Mouse (Mus musculus) cerebral cortex, adult 2 months (tissue): Measurements from ENCODE around the gene Btbd9.

Experiments
- WGBS: fragments of 180-500 bp; shearing (Covaris S2); methylation state at CpG from one replicate; pipeline ENCODE4 v1.1.7; 2018; 5-methylcytosine and 5-hydroxymethylcytosine counted together

Btbd9 gene

DNA sequence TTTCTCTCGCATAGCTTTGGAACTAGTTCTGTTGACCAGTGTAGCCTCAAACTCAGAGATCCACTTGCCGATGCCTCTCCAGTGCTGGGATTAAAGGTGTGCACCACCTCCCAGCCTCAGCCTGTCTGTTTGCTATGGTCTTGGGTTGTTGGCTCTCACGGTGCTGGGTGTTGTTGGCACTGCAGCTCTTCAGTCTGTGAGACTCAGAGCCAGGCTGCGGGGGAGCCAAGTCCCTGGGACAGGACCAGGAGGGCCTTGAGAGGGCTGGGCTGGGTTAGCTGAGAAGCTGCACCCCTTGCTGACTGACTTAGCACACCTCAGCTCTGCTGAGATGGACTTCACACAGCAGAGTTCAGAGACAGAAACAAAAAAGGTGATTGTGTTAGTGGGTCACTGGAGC is 376.0 kb downstream of the Btbd9 start:
- WGBS: 48% methylated on average over 4 of the region's 4 CpGs

DNA sequence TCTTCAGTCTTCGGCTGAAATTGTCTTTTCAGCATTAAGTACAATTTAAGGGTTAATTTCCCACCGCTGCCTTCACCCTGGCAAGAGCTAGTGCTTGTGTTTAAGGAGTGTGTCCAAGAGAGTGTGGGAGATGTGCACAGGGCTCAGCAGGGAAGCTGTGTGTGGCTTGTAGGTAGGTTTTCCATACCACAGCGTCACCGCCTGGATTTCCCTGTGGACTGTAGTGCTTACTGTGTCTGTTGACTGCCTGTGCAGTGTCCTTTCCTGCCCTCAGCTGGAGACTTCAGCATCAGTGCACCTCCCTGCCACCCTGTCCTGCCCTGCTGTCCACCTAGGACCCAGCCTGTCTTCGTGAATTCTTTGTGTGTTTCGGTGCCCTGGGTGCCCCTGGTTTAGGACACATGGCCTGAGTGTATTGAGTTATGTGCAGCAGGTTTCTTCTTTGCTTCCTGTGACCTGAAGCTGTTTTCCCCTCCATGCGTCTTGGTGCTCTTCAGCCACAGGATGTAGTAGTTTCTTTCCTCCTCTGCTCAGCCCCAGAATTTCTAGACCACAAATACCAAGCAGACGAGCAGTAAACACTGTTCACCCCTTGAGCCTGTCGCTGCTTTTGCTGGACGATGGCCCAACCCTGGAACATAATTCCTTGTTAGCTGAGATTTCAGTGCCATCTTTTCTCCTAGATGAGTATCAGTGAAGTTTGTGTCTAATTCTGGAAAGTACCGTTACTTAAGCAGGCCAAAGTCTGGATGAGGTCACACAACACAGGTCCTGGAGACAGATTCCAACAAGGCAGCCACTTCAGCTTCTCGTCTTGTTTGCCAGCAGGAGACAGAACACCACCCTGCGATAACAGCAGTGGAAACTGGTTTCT is 376.7 kb downstream of the Btbd9 start:
- 43% methylated on average over 13 of the region's 13 CpGs for WGBS

DNA sequence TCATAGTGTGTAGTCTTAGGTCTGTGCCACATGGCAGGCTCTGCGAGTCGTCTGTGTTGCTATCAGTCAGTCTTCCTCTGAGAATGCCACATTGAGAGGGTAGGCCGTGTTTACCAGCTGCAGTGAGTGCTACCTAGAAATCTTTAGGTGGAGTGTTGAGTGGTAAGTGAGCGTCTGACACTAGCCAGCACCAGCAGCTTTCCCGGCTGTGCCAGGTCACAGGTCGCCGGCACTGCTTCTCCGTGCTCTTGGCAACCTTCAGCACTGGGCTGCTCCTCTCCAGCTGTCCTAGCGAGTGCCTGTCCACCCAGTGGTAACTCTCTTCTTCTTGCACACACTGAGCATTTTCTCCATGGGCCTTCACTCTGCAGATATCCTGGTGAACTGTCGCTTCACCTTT is 377.9 kb downstream of the Btbd9 start:
- WGBS: 66% methylated on average over 10 of the region's 10 CpGs

DNA sequence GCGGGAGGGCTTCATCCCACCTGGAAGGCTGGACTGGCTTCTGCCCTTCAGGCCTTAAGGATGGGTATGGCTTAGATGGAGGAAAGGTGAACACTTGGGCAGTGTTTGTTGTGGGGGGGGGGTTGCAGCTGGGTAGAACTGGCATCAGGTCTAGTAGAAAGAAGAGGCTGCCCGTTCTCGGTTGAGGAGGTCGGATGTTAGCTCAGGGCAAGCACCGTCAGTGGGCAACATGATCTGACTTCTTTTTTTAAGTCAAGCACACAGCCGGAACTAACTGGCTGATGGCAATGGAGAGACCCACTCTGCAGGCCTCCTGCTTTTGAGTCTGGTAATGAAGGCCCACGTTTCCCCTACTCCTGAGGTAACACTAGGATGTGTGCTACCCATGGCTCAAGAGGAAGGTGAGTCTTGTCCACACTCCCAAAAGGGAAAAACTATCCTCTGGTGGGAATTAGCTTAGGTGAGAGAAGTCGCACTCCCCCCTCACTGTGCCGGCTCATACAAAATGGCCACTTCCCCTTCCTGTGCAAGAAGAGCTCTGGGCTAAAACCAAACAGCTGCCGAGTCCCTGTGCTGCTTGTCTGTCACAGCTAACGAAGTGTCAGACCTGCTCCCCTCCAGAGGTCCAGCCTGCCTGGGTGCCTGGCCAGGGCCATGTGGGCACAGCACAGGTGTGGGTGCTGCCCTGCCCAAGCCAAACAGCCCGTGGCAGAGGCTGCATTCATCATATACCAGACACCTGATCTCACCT is 378.8 kb downstream of the Btbd9 start:
- WGBS: 55% methylated on average over 12 of the region's 12 CpGs

DNA sequence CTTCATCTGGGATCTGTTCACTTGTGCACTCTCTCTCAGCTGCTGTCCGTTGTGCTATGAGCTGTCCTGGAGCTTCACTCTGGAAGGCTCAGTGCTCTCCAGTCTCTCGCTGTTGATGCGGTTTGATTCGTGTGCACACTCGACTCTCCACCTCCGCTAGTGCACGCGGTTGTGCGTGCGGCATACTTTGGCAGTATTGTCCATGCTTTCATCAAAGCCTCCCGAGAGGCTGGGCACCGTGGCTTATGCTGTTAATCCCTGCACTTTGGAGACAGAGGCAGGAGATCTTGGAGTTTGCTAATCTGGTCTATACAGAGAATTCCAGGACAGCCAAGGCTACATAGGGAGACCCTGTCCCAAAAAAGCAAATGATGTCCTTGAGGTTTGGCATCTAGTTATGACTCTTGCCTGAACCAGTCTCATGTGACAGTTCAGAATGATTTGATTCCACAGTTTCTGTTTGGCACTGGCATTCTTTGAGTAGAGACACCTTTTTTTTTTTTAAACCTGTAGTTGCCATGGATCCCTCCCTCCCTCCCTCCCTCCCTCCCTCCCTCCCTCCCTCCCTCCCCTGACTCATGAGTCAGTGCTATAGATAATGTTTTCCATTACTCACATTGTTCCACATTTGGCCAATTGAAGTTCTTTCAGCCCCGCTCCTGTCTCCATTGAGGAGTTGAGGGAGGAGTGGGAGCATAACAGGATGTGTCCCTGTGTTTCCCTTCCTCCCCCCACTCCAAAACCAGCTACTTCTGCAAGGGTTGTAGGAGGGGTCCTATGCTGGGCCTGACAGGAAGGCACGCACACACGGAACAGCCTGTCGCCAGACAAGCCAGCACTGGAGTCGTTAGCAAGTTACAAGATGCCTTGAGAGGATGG is 379.6 kb downstream of the Btbd9 start:
- 43% methylated on average over 17 of the region's 17 CpGs for WGBS

DNA sequence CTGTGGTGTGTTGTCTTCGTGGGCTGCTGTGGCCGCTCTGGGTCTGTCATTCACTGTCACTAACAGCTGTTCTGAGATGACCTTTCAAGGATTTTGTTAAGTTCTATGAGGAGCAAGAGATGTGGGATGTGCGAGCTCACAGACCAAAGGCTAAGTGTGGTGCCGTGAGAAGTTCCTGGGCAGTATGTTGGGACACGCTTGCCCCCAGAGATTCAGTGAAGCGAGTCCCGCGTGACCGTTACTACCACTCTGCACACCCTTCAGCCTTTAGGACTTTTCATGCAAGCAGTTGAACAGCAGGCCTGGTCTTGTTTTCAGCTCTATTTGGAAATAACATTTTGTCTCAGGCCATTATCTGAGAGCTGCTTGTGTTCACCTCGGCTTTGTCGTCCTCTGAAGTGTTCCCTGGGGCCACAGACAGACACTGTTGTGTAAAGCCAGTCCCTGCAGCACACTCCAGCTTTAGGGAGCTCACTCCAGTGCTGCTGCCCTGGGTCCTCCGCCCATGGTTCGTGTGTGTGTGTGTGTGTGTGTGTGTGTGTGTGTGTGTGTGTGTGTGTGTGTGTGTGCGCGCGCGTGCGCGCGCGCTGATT is 380.6 kb downstream of the Btbd9 start:
- WGBS: 76% methylated on average over 21 of the region's 21 CpGs

DNA sequence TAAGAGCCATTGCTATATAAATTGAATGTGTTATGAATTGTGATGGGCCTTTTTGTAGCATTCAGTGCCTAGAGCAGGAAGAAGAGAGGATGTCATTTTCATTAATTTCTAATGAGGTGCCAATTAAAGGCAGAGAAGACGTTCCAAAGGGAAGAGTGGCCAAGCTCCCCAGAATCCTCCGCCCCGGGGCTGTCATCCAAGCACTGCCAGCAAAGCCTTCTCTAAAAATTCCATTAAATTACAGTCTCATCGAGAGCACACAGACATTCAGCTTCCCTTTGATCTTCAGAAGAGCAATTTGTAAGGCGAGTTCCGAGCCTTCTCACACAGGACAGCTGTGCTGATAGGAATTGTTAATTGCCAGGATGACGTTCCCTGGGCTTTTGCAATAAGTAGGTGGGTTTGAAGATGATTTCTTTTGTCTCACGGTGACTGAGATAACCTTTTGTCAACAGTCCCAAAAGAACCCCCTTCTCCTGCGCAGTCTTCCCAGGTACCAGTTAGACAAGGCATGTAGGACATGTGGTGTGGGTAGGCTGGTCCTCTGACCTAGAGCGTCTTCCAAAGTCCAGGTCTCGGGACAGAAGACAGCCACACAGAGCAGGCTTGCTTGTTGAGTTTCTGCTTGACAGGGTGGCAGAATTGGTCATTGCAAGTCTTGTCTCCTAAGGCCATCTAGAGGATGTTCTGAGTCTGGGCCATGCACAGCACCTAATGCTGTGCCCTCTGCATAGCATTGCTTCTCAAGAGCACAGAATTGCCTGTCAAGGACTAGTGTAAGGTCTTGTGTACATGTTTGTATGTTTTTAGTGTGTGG is 381.5 kb downstream of the Btbd9 start:
- 52% methylated on average over 11 of the region's 11 CpGs for whole genome bisulfite sequencing

DNA sequence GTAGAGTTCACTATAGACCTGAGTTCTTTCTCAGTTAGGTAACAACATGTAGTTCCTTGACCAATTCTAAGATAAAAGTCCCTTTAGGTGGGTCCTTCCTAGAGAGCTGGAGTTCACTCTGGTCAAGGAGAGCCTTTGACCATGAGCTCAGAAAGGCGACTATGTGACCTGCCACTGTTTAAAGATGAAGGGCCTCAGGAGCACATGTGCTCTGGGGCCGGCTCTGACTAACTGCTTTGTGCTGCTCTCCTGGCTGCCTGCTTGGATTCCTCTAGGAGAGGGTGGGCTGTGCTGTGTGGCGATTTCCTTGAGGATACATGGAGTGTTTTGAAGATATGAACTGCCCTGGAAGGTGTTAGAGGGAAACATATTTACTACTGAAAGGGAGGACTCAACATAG is 382.2 kb downstream of the Btbd9 start:
- WGBS: 58% methylated on average over 3 of the region's 3 CpGs

DNA sequence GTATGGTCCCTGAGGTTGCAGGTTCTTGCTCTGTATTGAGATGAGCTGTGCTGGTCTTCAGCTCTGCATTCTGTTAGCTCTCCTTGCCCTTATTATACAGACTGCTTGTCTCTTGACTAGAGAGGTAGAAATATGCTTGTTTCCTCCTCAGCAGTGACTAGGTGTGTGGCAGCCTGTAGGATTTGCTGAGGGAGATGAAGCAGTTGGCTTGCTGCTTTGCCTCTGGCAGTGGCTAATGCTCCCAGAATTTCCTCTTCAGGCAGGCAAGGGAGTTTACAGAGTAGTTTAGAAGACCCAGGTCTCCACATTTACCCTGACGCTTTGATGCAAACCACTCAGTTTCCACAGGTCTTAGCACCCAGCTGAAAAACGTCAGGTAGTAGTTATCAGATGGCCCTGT is 382.7 kb downstream of the Btbd9 start:
- WGBS: 84% methylated on average over 2 of the region's 2 CpGs

DNA sequence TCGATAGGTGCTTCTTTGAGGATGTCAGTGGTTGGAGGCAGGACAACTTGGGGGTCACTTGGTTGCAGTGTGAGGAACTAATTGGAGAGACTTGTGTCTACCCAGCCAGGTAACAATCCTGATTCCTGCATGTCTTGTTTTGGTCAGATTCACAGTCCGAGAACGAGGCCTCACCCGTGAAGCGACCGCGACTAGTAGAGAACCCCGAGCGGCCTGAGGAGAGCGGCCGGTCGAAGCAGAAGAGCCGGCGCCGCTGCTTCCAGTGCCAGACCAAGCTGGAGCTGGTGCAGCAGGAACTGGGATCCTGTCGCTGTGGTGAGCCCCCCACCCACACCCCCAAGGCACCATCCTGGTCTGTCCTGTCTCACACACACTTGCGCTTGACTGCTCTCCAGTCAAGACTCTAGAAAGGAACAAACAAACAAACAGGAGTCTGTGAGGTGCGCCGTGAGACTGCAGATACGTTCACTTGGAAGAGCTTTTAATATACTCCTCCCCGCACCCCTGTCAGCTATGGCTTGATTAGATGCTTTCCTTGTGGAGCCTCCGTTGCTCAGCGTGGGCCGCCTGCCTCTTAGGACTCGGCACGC is 383.8 kb downstream of the Btbd9 start:
- WGBS: 78% methylated on average over 26 of the region's 26 CpGs

DNA sequence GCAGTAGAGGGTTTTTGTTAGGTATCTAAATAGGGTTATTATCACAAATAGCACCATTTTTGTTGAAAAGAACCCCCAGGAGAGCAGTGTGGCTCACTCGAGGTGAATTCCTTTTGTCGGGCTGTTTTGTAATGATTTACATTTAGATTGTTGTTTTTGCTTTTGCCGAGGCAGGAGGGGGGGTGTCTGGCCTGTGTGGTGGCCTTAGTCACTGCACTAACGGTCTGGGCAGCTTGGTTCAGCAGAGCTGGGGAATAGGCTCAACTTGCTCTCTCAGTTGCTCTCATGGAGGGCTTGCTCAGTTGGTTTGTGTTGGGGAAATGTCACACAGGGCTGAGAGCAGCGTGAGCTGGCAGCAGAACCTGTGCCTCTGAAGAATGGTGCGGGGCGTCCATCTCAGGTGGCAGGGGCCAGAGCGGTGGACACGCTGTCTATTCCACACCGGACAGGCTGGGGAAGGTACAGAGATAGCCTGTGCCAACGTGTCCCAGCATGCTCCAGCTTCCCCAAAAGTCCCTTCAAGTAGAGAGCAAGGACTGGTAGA is 385.1 kb downstream of the Btbd9 start:
- 82% methylated on average over 11 of the region's 11 CpGs for WGBS

DNA sequence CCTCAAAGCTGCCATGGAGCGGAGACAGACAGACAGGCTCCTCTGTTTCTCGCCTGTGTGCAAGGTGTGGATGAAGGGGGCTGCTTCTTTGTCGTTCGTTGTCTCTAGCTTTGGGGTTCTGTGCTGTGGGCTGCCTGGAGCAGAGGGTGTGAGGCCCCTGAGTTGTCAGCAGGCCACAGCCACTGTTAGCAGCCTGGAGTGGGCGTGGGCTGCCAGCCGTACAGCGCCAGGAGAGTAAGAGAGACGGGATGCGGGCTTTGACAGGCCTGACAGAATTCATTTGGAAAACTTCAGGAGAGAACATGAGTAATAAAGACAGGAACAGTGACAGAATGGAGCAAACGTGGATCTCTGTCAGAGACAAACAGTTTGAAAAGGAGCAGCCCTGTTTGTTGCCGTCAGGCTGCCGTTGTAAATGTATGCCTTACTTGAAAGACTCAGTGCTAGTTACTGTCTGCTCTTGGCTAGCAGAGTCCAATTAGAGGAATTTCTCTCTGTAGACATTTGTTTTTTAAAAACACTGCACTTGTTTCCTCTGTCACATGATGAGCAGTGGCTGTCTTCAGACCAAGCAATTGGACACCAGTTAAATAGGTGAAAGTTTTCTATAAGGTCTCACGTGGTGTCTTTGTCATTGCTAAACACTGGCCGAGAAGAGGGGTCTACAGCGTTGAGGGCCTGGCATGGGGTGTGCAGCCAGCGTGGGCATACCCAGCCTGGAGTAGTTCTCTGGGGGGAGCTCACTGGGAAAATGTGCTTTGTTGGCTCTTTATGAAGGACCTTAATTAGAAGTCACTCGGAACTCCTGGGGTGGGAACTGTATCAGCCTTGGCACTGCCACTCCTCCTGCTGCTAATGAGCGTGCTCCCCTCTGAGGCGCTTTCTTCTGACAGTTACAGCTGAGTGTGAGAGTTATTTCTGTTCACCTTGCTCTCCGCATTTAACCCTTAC is 388.0 kb downstream of the Btbd9 start:
- WGBS: 23% methylated on average over 20 of the region's 20 CpGs

DNA sequence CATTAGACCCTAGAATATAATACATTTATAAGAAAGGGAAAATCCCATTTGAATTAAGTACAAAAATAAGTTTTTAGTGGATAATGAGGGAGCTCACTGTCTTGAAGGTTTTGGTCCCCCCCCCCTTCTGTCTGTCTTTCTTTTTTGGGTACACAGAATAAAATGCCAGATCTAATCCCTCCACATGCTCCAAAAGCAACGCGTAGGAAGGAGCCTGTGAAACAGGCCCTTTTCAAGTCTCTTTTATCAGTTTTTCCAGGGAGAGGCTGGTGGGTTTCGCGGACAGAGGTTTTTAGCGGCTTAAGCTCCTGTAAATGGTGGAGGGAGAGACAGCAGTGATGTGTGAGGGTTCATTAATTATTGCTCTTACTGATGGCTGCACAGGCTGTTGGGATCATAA is 388.7 kb downstream of the Btbd9 start:
- WGBS: 35% methylated on average over 5 of the region's 5 CpGs

DNA sequence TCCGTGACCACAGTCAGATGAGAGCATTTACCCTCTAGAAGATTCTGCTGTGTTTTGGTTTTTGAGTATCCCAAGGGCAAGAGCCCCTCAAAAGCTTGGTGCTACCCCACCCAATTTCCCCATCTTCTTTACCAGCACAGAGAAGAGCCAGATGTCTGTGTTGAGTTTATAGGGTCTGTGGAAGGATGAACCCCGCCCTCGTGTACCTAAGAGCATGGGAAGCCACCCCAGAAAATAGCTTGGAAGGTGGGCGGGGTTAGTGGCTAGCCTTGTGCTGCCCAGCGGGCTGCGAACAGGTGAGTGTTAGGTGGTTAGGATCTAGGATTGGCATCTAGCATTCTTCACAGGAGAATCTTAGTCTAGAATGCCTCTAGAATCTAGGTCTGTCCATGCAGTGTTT is 389.1 kb downstream of the Btbd9 start:
- WGBS: 84% methylated on average over 6 of the region's 6 CpGs

DNA sequence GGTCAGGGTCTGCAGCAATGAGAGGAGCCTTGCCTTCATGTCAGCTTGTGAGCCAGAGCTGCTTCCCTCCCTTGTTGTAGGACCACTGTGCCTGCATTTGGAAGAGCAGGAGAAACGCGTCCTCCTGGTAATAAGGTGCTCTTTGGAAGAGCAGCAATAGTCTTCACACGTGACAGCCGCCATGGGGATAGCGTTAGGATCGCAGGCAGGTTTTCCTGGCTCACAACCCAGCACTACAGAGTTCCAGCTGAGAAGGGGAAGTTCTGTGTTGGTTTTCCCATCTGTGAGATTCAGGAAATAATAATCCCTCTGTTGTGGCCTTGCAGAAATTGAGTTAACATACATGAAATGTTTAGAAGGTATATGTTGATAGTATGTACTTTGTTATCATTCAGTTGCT is 392.7 kb downstream of the Btbd9 start:
- WGBS: 38% methylated on average over 6 of the region's 6 CpGs

DNA sequence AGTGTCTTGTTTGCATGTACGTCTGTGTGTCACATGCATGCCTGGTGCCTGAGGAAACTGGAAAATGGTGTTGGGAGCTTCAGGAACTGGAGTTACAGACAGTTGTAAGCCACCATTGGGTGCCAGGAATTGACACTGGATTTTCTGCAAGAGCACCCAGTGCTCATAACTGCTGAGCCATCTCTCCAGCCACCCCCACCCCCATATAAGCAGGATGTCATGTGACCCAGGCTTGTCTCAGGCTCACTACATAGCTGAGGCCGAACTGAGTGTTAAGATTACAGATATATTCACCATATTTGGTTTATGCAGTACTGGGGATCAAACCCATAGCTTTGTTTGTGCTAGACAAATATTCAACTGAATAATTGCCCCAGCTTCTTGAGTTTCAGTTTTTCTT is 394.2 kb downstream of the Btbd9 start:
- 82% methylated on average over 2 of the region's 2 CpGs for WGBS

DNA sequence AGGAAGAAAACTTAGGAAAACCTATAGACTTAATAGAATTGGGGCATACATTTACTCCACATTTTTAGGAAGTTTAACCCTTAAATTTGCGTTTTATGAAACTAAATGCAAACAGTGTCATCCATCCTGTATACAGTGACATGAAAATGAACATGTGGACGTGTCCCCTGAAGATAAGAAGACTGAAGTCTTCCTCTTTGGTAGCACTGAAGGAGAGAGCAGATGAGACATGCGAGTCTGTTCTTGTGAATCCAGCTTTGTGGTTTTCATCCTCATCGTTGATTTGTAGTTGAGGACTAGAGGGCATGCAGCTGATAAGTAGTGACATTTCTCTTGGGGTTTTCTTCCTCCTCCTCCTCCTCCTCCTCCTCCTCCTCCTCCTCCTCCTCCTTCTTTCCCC is 394.7 kb downstream of the Btbd9 start:
- 85% methylated on average over 4 of the region's 4 CpGs for WGBS

DNA sequence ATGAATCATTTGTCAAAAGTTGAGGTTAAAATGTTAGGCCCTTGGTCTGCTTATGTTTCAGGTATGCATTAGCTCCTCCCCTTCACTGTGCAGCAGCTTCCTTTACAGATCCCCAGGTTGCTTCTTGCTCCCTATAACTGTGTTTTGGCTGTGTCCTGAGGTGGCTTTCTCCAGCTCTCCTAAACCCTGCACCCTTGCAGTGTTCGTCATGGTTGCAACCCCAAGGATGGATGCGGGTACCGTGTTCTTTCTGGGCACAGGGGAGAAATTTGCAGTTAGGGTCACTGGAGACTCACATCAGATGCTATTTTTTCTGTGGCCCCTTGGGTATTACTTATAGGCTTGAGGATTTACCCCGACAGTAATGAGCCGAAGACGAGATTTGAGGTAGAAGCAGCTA is 396.1 kb downstream of the Btbd9 start:
- WGBS: 76% methylated on average over 6 of the region's 6 CpGs

DNA sequence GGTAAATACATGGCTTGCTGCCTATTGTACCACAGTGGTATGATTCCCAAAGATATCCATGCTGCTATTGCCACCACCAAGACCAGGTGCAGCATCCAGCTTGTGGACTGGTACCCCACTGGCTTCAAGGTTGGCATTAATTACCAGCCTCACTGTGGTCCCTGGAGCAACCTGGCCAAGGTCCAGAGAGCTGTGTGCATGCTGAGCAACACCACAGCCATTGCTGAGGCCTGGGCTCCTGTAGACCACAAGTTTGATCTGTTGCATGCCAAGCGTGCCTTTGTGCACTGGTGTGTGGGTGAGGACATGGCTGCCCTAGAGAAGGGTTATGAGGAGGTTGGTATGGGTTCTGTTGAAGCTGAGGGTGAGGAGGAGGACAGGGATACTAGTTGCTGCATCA is 397.9 kb downstream of the Btbd9 start:
- 78% methylated on average over 1 of the region's 1 CpGs for WGBS
